Mouse (Mus musculus) left cerebral cortex, postnatal 10 days (tissue): ENCODE results near the gene Fam229b. TPM values are rescaled to one million over a fixed set of nuclear protein-coding genes. Genes with fewer than 3 reads are reported as not detected.
A peak's percentile ranks its signal among the peaks of the same experiment; 100 is the strongest.

ENCODE experiments used
- DNase-seq, 2 experiments: peaks; one replicate each; pipeline ENCODE4 v3.0.0; 2021 to 2022; ENCODE audit warnings: low spot score in 2 of 2, mixed read lengths in 1 of 2; ENCODE audit errors: extremely low spot score in 1 of 2
- intact Hi-C: fragments of 180-260 bp; cut with DNase I; formaldehyde crosslinking; loops from one replicate; pipeline ENCODE4 v1.15.1; 2025
- total RNA-seq, 2 experiments: library from RNA; stranded (reverse); gene quantifications; 2 replicates each; pipeline ENCODE4 v1.2.3; 2021

The Fam229b gene
- total RNA-seq, 2 experiments from 2014 or later, result 15.9 to 20.1 TPM

DNA sequence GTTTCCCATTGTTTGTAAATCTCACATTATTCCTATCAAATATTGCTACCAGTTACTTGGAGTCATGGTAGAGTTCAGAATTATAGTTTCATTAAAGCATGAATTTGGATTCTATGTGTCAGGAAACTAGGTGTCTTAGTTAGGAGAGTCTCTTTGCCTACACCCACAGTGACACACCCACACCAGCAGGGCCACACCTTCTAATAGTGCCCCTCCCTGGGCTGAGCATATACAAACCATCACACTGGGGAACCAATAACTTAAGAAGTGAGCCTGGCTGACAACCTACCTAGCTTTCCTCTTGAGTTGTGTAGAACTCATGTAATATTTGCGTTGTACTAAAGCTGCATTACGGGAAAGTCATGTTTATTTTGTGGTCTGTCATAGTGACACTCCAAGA lies 7.7 kb upstream of the Fam229b start:
- intact Hi-C loops, result no loop called here
- no peak for DNase-seq

DNA sequence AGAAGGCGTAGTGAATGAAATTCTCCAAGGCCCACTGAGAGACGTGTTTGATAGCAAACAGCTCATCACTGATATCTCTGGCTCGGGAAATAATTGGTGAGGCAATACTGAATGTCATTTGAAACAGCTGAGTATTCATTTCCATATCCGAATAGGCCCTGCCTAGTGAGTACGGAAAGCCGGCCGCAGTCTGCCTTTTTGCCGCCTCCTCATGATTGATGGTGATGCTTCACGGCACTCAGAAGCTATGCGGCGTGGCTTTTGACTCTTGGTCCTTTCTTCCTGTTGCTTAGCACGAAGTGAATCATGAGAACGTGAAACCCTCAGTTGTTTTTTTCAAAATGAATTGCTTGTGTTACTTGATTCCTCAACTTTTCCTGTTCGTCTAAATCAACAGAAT lies 7.1 kb upstream of the Fam229b start:
- intact Hi-C loops, result no loop called here
- no peak for DNase-seq

DNA sequence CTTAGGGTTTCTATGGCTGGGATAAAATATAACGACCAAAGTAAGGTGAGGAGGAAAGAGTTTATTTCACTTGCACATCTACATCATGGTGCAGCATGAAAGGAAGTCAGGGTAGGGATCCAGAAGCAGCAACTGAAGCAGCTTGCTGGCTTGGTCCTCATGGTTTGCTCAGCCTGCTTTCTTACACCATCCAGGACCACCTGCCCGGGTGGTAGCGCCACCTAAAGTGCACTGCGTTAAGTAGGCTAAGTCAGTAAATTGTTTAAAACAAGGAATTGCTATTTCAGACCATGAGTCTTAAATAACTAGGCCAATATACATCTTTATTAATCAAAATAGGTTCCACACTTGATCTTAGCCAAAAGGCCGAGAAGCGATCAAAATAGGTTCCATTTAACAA lies 5.0 kb upstream of the Fam229b start:
- intact Hi-C loops, result no loop called here
- no peak for DNase-seq

DNA sequence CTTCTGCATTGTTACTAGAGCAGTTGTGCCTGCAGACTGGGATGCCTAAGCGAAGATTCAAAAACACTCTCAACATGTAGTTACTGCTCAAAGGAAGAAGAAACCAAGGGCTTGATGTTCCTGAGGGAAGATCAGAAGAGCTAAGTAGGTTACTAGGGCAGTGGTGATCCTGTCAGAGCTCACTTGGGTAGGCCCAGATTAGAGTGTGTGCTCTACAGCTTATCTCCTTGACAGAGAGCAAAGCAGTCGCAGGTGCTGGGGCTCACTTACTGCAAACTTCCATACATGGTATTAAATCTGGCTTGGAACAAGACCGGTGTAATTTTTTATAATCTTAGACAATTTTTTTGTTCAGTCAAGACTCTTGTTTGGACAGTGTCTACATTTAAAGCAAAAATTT lies 4.1 kb upstream of the Fam229b start:
- intact Hi-C loops, result no loop called here
- no peak for DNase-seq

DNA sequence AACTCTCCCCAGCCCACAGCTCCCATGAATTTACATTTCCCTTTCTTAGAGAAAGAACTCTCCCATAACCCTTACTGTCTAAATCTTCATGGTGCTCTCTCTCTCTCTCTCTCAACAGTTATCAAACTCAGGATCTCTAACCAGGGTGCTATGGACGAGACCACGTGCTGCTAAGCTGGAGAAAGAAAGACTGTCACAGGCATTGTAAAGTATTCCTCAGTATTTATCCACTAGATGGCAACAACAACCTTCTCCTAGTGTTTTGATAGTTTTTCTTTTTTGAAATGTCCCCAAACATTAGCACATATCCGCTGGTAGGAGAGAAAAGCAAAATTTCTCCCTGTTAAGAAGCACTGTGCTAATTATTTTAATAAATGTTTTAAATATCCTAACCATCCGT lies 12.3 kb downstream of the Fam229b start:
- intact Hi-C loops, result loop anchor here (10.0 kb wide), 1 partner anchor 1093 kb away; no protein-coding TSS in a partner anchor
- DNase-seq, result no peak

DNA sequence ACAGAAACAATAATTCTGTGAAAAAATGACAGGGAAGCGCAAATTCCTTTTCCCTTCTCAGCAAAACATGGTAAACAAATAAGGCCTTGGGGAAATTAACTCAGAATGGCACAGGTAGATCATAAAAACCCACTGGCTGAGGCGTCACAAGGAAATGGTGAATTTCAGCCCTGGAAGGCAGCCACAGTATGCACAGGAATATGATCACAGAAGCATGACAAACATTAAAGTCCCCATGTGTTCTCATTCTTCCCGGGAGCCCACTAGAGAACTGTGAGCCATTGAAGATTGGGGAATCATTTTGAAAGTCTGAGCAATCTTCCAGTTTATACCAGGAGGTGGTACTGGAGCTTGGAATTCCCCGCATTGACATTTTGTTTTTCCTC lies 24.2 kb downstream of the Fam229b start:
- intact Hi-C loops, result no loop called here
- DNase-seq, result no peak

DNA sequence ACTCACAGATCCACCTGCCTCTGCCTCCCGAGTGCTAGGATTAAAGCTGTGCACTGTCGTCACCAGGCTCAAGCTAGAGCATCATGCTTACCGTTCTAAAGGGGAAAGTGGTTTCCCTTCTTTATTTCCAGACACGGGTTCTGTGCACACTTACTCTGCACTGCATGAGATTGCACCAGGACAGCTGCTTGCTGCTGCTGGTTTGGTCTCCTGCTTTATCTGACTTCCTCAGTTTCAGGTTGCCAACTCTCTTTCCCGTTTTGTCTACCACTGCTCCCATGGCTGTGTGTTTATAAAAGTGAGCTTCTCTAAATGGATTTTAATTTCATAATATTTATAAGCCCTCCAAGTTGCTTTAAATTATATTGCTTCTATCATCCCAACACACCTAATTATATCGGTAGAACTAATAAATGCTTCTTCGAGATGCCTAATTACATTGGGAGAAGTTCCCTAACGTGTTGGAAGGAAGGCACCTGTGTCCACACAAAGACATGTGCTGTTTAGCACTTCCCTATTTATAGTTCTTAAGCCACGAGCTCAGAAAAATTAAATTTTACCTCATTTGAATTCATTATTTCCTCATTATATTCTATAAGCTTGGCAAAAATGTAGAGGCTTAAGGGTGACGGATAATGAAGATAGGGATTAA lies 24.8 kb downstream of the Fam229b start:
- no peak for DNase-seq
- intact Hi-C loops, result no loop called here

DNA sequence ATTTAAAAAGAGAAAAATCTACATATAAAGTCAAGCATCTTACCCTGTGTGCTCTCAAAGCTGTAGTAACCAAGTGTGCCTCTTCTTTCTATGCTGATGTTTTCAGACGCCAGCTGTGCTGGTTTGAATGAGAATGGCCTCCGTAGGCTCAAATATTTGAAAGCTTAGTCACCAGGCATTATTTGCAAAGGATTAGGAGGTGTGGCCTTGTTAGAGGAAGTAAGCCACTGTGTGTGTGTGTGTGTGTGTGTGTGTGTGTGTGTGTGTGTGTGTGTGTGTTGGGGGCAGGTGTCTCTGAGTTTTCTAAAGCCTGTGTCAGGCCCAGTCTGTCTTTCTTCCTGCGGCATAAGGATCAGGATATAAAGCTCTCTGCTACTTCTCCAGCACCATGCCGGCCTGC lies 26.8 kb downstream of the Fam229b start:
- intact Hi-C loops, result no loop called here
- DNase-seq, result no peak

DNA sequence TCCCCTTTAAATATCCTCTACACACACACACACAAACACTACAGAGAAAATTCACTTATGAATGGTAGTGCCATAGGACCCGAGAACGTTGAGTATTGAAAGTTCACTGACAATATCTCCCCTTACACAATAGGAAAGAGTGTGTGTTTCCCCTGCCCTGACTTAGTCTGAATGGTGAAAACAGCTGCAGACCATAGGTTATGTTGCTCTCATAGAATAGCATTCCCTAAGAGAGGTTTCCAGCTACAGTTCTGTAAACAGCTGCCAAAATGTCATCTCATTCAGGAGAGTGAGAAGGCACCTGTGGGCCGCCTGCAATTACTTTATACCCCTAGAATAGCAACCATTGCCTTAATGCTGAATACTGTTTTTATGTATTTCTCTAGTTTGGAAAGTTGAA lies 27.3 kb downstream of the Fam229b start:
- DNase-seq, result no peak
- intact Hi-C loops, result no loop called here

DNA sequence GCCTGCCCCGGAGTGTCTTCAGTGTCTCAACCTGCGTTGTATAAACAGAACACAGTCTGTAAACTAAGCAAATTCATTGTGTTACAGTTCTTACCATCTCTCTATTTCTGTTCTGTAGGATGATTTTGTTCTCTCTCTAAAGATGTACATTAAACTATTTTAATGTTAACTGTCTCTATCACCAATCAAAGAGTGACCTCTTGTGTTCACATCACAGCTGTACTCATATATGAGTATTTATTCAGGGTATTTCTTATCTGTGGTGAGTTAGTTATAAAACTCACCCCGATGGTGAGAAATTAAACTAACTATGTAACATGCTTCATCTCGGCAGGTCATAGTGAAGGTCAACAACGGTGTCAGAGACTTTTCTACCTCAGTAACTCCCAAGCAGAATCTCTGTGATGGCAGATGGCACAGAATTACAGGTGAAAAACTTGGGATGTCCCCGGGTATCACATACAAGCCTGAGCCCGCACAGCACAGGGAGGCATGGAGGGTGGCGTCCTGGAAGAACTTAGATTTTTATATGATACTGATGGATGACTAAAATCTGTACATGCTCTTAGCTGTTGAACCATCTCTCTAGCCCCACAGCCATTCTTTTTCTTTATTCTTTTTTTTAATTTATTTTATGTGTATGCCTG lies 28.8 kb downstream of the Fam229b start:
- intact Hi-C loops, result no loop called here
- no peak for DNase-seq

DNA sequence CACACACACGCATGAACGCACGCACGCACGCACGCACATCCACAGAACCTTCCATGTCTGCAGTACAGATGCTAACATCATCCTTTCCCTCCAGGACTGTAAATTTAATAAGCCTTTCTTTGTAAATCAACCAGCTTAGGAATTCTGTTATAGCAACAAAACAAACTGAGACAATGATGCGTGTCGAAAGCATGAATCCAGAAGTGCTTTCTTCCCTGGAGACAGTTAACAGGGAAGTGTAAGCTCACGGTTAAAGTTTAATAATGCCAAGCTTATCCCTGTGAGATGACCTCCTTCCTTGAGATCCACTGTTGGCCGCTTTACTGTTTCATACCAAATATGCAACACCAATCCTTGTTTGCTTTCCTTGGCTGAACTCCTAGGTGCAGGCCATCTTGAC lies 35.0 kb downstream of the Fam229b start:
- intact Hi-C loops, result no loop called here
- DNase-seq, result no peak

DNA sequence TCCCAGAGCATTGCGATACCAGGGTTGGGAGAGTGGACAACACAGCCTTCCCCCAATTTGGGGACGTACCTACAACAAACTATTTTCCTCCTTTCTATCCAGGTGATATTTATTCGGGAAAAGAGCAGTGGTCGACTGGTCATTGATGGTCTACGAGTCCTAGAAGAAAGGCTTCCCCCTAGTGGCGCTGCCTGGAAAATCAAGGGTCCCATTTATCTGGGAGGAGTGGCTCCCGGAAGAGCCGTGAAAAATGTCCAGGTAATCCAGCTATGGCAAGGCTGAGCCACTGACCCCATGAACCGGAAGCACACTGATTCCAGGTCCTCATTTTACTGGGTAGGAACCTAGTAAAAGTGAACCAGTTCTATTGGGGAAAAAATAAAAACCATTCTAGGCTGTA lies 36.7 kb downstream of the Fam229b start:
- DNase-seq, result peak in 1 of 2 experiments; percentile 46

DNA sequence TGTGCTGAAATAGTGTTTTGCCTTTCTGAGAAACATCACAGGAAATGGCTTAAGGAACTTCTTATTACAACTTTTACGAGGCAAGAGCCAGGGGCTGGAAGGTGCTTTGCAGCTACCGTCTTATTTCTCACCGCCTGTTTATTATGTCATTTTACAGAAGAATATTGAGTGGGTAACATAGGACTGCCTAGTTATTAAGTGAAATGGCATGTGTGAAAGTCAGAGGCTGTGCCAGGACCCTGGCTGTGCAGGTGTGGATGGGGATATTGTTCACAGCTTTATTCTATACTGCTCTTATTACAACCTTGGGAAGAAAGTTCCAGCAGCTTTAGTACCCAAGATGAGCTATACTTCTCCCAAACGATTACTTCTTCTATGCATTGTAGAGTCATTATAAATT lies 61.7 kb downstream of the Fam229b start:
- DNase-seq, result no peak
- intact Hi-C loops, result no loop called here

More for the DNA sequence above, 36.7 kb downstream of the Fam229b start:
- intact Hi-C loops, result no loop called here

Other genes with a start within 250 kb of the Fam229b start
- 10 to 100 TPM; 24.1 to 27.4 TPM for gene Lama4, start 168.4 kb downstream of the Fam229b start, total RNA-seq
- gene Tube1, start 62 bp upstream of the Fam229b start, total RNA-seq, result 1 to 10 TPM; 2.8 to 4.9 TPM
- gene Ccn6, start 29.9 kb upstream of the Fam229b start, total RNA-seq, result under 1 TPM; 0.32 to 0.39 TPM
- gene Fyn, start 234.9 kb upstream of the Fam229b start, total RNA-seq, result 100 to 1,000 TPM; 176 to 188 TPM